Mouse (Mus musculus): ENCODE measurements around the gene Bet1l.

Bet1l gene

GRCm38 (mm10) chr7:140858746-140859145 is 1.4 kb upstream of the Bet1l start:
- DNase-seq (ENCODE audit: low spot score), result no peak

DNA sequence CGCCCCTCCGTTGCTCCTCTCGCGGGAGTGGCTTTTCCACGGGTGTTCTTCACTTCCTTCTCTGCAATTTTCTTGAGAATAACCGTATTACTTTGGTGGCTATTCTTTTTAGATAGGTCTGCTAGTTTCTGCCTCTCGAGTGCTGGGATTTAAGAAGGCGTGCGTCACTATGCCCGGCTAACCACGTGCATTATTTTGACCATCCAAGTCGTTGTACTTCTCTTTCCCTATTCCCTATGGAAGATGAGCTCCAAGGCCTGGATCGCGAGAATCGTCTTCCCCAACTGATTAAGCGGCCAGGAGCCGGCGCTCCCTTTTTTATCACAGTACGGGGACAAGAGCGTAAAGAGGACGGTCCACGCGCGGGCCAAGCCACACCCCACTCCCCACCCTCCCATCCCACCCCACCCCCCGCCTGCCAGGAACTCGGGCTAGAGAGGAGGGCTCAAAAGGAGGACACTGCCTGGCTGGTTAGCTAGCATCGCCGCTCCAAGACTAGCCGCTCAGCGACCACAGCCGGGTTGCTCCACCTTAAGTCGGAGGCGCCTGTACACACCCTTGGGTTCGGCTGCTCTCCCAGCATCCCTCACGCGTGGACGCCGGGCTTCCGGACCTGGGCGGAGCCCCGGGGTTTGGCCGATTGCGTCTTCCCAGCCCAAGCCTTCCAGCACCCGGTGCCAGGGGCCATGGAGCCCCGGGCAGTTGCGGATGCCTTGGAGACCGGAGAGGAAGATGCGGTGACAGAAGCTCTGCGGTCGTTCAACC is 410 bp downstream of the Bet1l start, which contains the start of gene Ric8a:
Ric8a (plus strand) TSS at position 173 of the 765 bp plus-strand sequence.
- DNase-seq (ENCODE audit: low spot score), result peak; percentile 79

DNA sequence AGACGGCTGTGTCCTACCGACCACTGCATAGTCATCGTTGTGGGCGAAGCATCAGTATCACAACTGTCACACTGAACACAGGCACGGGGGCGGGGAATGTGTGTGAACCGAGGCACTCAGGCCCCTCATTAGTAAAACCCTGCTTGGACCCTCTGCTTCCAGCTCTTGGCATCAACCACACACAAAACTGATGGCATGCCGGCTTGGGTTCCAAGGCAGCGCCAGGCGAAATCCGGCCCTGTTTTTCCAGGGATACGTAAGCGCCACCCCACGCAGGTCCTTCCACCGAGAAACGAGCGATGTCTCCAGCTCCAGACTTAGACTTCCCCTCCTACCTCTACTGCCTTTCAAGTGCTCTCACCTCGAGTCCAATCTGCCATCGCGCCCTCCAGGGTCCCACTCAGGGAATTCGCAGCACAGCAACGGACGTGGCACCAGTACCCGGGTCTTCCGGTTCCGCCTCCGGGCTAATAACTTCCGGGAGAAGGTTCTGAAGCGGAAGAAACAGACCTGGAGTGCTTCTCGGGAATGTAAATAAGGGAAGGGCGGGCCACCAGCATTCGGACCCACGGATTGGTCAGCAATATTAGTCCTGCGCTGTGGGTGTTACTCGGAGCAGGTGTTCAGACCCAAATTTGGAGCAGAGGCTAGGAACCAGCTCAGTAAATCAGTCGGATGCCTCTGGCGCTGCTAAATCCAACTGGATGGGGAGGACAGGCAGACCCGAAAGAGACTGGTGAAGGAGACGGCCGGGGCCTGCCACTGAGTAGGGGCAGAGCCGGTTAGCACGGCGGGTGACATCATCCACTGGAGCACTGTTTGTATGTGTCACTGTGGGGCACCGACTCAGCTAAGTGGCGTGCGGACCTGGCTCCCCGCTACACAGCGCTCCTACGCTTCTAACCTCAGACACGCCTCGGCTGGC is 1.3 kb downstream of the Bet1l start, which contains the start of gene Gm45785:
Gm45785 (minus strand) TSS at position 472 of the 925 bp plus-strand sequence.
- peak; percentile 88 for DNase-seq (ENCODE audit: low spot score)

DNA sequence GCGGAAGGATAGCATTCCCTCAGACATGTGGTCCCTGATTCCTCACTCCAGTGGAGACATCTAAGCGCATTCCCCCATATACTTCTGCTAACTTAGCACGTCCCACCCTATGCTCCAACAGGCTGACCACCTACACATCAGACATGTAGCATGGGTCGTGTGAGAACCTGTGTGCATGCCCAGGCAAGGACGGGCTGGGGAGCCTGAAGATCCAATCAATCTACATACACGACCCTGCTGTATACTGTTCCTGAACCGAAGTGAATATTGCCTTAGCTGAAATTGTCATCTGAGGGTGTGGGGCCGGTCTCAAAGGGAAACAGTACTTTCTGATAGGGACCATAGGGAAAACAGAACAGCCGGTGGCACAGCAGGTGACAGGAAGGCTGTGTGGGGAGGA is 2.2 kb downstream of the Bet1l start:
- no peak for DNase-seq (ENCODE audit: low spot score)

DNA sequence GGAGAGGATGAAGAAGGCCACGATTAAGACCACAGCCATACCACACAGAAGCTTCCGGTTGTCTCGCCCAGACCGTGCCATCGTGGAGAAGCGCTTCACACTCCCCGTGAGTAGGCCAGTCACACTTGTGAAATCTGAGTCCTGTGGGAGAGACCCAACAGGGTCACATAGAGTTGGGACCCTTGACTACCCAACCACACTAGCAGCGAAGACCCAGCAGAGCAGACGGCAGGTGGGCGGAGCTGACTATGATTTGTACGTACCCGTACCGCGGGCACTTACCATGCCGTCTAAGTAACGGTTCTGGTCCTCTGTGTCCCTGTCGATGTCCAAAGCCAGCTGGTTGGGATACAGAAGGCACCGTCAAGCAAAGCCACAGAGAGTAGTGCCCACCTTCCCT is 2.9 kb downstream of the Bet1l start:
- DNase-seq (ENCODE audit: low spot score), result no peak

GRCm38 (mm10) chr7:140853386-140853785 is 4.0 kb downstream of the Bet1l start:
- no peak for DNase-seq (ENCODE audit: low spot score)

DNA sequence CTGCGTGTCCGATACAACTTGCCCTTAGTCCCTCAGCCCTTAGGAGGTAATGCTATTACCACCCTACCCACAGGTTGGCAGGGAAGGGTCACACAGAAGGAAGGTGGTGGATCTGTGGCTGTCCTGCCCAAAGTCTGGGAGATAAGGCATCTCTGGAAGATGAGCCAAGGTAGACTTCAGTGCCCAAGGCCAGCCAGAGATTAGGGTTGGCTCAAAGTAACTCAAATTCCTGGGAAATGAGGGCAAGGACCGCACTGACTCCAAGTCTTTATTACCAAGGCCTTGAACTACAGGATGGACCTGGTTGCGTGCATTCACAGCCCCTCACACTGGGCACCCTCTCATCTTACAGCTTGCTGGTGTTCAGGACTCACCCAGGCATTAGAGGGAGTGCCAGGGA is 5.5 kb downstream of the Bet1l start:
- no peak for DNase-seq (ENCODE audit: low spot score)

DNA sequence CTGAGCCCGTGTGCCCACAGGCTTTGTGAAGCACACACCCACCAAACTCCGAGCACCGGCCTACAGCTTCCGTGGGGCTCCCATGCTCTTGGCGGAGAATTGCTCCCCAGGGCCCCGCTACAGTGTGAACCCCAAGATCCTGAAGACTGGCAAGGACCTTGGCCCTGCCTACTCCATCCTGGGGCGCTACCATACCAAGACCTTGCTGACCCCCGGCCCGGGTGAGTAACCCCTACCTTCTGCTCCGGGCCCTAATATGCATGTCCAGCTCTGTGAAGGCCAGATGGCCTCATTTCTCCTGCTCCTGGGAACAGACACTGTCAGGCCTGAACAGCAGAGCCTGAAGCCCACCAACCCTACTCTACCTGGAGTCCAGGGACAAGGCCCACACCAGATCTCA is 8.8 kb downstream of the Bet1l start:
- no peak for DNase-seq (ENCODE audit: low spot score)

GRCm38 (mm10) chr7:140847755-140848580 is 9.4 kb downstream of the Bet1l start, which contains the start of gene Odf3:
Odf3 (plus strand) TSS chr7:140847805.
- no peak for DNase-seq (ENCODE audit: low spot score)

GRCm38 (mm10) chr7:140846676-140847075 is 10.7 kb downstream of the Bet1l start:
- no peak for DNase-seq (ENCODE audit: low spot score)

- DNase-seq (ENCODE audit: low spot score), result no peak
Measured at GRCm38 (mm10) chr7:140845683-140846082, 11.7 kb downstream of the Bet1l start.

GRCm38 (mm10) chr7:140844905-140845665 is 12.3 kb downstream of the Bet1l start, which contains the start of gene Scgb1c1:
Scgb1c1 (plus strand) TSS chr7:140845547.
- DNase-seq (ENCODE audit: low spot score), result peak; percentile 91

DNA sequence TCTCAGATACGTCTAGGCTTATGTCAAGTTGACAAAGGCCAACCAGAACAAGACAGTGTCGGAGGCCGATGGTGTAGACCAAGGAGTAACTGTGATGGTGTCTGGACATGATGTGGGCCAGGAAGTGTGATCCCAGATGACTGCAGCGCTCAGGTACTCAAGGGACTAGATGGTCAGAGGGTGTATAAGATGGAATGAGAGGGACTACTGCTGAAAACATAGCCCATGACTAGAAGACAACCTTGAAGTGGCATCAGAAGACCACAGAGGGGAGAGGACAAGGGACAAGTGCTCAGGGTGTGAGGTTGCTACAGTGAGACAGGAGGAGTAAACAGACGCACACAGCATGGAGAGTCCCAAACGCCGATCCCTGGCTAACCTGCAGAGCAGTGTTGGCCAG is 13.6 kb downstream of the Bet1l start:
- DNase-seq (ENCODE audit: low spot score), result no peak

- no peak for DNase-seq (ENCODE audit: low spot score)
Measured at GRCm38 (mm10) chr7:140840750-140841735, 16.3 kb downstream of the Bet1l start.

GRCm38 (mm10) chr7:140839556-140839955 is 17.8 kb downstream of the Bet1l start:
- no peak for DNase-seq (ENCODE audit: low spot score)

GRCm38 (mm10) chr7:140836243-140837115 is 20.9 kb downstream of the Bet1l start:
- no peak for DNase-seq (ENCODE audit: low spot score)

DNA sequence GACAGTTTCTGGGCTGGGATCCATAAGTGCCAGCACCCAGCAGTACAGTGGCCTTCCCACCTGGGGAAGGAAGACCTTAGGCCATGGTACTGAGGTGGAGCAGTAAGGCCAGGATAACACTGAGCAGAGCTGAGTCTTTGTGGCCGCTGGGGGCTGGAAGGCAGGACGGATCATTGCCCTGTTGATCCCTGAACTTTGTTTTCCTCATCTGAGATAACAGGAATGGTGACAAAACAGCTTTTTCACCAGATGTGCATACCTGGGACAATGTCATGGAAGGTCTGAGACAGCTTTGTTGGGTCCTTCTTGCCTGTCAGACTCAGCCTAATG is 21.7 kb downstream of the Bet1l start:
- no peak for DNase-seq (ENCODE audit: low spot score)

DNA sequence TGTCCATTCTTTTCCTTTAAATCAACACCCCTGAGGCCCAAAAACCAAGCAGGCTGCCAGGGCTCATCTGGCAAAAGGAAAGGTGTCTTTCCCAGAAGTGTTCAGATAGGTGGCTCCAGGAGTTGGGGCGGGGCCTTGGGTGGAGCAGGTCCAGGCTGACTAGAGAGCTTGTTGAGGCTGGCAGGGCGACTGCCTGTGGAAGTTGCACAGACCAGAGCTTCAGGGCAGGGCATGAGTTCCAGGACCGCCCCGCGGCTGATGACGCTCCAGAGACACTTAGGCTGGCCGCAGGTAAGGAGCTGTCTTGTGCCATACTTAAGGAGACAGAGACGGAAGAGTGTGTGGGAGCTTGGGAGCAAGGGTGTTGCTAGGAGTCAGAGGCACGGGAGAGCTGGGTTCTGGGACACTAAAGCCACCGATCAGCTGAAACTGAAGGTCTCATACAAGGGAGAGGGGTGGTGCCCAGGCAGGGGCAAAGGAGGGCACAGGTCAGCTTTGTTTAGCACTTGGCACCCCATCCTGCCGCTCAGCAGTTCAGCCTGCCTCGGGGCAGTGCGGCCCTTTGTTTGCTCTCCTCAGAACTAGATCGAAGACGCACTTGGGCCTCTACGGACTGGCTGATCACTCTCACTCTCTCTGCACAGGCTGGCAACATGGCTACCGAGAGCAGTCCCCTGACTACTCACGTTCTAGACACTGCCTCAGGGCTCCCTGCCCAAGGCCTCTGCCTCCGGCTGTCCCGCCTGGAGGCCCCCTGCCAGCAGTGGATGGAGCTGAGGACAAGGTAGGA is 22.2 kb downstream of the Bet1l start, which contains the start of gene Urah:
Urah (plus strand) TSS at position 51 of the 790 bp plus-strand sequence.
- DNase-seq (ENCODE audit: low spot score), result no peak

Data from retina, embryonic 14.5 days (tissue).